Mouse (Mus musculus): ENCODE data around the gene Spata45.
A peak's percentile ranks its signal among the peaks of the same experiment; 100 is the strongest.

Spata45 gene

GRCm38 (mm10) chr1:191042106-191042505, 5.7 kb downstream of the Spata45 start:
- no peak for DNase-seq (ENCODE audit: low spot score)

- DNase-seq (ENCODE audit: low spot score) = no peak
Measured at GRCm38 (mm10) chr1:191042688-191043087, 6.2 kb downstream of the Spata45 start.

GRCm38 (mm10) chr1:191045264-191045663, 8.8 kb downstream of the Spata45 start:
- no peak for DNase-seq (ENCODE audit: low spot score)

- no peak for DNase-seq (ENCODE audit: low spot score)
Measured at GRCm38 (mm10) chr1:191046231-191046824, 9.9 kb downstream of the Spata45 start.

DNA sequence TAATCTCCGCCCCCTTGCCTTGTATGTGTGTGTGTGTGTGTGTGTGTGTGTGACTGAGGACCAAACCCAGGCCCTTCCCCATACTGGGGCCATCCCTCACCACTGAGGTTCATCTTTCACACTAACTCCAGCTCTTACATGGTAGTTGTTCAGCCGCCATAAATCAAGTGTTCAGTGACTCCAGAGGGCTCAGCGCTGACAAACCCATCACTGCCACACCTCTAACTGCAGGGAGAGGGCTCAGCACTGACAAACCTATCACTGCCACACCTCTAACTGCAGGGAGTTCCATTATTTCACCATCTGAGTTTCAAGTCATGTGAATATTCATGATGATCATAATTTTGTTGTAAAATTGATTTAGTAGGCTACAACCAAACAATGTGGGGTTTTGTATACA, 17.1 kb downstream of the Spata45 start:
- DNase-seq (ENCODE audit: low spot score) = no peak

DNA sequence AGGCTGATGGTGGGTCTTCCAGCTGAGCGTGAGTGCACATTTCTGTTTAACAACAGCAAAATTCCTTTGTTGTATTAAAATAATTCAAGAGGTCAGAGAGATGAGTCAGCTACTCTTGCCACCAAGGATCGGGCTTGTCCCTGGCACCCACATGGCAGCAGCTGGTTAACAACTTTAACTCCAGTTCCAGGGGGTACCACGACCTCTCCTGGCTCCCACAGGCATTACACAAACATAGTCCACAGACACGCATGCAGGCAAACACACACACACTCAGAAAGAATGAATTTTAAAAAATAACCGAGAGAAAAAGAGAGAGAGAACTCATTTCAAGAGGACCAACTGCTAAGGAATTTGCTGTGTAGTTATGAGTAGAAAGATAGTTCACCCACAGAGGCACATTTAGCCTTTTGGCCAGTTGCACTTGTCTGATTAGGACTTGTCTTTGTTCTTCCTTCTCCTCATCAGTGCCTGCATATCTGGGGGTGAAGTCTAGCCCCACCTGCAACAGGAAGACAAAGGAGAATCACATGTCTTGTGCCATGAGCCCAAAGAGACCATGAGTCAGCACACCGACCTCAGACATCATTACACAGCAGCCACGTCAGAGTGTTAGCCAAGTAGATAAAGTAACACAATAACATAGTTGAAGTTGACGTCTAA, 18.6 kb downstream of the Spata45 start:
- DNase-seq (ENCODE audit: low spot score) = no peak

DNA sequence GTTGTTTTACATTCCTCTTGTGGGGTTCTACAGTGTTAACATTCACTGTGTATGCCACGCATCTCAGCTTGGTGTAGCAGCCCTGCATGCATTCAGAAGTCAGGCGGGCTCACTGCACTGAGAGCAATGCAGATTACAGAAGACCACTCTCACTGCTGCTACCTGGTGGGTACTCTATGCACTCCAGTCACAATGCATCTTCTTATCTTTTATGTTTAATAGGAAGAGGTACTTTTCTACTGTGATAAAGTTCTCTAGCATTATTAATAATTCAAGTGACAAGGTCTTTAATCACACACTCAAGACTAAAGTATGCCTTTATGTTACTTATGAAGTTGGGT, 19.1 kb downstream of the Spata45 start:
- no peak for DNase-seq (ENCODE audit: low spot score)

DNA sequence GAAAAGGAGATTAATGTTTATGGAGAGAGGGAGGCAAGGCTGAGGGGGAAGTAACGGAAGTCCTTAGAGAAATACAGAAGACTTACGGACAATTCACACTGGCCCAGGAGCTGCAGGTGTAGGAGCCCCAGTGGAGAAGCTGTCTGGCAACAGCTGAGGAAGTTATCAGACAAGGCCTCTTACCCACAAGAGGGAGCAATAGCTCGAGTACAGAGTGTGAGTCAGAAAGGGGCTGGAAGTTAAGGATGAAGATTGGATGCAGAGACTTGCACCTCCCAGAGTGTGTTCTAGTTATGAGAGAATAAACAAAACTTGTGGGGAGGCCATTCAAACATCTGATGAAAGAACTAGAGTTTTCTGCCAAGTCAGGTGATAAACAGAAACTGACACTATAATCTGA, 21.0 kb downstream of the Spata45 start:
- DNase-seq (ENCODE audit: low spot score) = no peak

DNA sequence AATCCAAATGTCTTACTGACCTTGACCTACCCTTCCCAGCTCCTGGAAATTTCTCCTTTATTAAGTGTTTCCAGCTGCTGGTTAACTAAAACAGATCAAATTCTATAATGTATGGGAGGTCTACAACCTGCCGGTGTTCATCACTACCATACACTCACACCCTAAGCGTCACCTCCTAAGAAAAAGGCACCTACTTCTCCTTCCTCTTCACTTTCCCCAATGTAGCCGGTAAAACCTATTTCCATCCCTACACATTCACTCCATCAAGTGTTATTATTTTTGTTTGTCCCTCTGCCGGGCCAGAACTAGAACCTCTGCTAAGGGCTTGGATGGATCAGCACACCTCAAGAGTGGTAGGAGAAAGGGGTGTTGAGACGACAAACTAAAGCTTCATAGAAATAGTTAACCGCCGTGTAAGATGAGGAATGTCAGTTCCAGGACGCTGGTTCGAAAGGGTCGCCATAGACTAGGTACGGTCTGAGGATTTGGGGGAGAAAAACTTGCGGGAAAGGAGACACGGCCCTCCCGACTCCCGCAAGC, 25.9 kb downstream of the Spata45 start:
- DNase-seq (ENCODE audit: low spot score) = no peak

DNA sequence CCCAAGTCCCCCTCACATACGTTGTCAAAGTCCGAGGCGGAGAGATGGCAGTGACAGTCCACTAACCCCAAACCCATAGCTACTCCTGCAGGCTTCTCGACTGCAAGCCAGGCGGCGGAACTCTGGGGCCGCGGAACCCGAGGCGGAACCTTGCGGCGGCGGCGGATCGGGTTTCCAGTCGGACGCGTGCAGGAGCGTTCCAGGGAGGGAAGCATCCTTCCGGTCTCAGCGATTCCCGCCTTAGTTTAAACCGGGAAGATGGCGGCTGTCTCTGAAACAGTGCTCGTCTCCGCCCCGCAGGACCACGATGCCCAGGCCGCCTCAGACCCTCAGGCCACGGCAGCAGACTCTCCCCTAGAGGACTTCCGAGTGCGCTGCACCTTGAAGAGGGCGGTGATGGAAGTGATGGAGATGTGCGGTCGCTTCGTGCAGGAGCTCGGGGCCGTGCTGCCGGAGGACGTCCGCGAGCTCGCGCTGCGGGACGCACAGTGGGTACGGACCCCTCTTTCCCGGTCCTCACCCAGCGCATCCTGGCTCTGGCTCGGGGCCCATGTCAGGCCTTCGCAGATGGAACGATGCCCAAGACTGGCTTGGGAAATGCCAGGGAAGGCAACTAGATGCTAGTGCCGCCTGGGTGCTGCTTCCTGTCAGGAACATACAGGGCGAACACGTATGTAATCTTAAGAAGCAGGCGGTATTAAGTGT, 26.5 kb downstream of the Spata45 start, which contains the start of the genes Tatdn3 and Nsl1:
Gene Tatdn3 (minus strand): TSS at position 152 of the 705 bp plus-strand sequence.
Gene Nsl1 (plus strand): TSS at position 232 of the 705 bp plus-strand sequence.
- peak; percentile 94 for DNase-seq (ENCODE audit: low spot score)

- no peak for DNase-seq (ENCODE audit: low spot score)
Measured at GRCm38 (mm10) chr1:191063700-191064099, 27.3 kb downstream of the Spata45 start.

- DNase-seq (ENCODE audit: low spot score) = no peak
Measured at GRCm38 (mm10) chr1:191064535-191064934, 28.1 kb downstream of the Spata45 start.

GRCm38 (mm10) chr1:191065188-191065587, 28.7 kb downstream of the Spata45 start:
- DNase-seq (ENCODE audit: low spot score) = no peak

DNA sequence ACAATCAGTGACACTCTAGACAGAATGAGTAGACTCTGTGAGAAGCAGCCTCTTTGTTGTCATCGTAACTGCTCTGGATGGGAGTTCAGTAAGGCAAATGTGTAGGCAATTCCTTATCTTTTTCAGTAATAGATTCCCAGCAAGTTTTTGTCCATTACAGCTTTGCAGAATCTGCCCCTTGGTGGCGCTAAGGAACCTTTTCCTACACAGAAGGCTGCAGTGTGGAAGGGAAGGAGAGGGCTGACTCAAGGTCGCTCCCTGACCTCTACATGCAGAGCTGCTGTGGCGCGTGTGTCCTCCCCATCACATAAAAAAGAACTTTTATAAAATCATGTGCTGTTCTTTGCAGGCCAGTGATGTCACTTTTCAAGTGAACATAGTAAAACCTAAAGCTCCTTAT, 31.9 kb downstream of the Spata45 start:
- no peak for DNase-seq (ENCODE audit: low spot score)

DNA sequence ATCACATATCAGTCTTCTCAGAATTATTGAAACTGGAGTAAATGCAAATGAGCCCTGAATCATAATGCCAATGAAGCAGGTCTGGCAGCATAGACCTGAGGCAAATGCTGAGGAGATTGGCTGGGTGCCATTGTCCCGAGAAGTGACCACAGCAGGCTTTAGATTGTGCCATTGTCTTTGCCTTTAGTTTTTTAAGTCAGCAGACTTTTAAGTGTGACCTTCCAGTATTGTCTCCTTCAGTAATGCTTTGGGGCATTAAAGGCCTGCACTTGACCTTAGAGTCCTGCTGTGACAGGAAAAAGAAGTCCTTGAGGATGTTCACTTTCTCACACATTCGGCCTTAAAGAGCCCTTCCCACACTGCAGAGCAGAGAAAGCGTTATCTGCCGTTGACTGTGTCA, 33.8 kb downstream of the Spata45 start:
- no peak for DNase-seq (ENCODE audit: low spot score)

- no peak for DNase-seq (ENCODE audit: low spot score)
Measured at GRCm38 (mm10) chr1:191071613-191072012, 35.2 kb downstream of the Spata45 start.

DNA sequence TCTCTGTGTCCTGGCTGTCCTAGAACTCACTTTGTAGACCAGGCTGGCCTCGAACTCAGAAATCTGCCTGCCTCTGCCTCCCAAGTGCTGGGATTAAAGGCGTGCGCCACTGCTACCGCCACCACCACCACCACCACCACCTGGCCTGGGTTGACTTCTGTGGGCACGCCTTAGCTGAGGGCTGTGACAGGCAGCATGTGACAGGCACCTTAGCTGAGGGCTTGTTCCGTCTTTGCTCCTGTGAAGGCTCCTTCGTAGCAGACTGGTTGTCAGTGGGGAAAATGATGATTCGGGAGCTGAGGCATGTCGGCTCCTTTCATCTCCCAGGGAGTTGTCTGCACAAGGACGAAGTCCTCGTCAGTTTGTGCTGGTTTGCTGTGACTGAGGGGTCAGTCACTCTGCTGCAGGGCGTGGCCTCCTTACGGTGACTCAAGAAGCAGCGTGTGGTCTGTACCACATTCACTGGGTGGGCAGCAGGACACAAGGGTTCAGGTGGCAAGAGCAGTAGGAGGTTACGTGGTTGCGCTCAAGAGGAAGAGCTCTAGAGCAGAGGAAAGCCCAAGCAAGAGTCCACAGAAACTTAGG, 36.0 kb downstream of the Spata45 start:
- no peak for DNase-seq (ENCODE audit: low spot score)

DNA sequence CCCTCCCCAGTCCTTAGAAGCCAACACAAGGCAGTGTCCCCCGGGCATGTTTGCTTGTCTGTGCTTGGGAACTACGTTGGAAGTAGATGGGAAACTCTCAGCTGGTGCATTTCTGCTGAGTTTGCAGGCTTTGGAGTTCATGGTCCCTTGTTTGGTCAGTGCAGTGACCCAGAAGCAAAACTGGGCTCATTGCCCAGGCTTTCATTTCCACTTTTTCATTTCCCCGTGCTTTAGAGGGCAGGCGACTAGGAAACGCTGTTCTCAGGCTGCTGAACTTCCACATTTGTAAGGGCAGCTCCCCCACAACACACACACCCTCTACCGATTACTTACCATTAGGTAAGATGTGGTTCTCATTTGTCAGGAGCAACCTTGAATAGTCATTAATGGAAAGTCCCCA, 36.6 kb downstream of the Spata45 start:
- no peak for DNase-seq (ENCODE audit: low spot score)

DNA sequence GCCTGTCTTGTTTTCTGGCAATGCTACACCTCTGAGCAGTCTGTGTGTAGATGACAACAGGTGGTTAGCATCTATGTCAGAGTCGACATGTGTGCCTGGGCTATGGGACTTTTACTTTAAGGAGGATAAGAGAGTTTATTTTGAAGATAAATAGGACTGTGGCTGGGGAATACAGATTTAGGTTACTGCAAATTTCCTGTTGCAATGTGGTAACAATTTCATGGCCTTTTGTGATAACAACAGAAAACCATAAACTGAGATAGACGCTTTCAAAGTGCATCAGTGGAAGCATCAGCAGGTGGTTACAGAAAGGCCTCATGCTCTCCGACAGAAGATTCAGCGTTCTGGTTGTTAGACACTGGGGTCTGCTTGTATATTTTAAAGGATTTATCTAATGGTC, 37.0 kb downstream of the Spata45 start:
- no peak for DNase-seq (ENCODE audit: low spot score)

- no peak for DNase-seq (ENCODE audit: low spot score)
Measured at GRCm38 (mm10) chr1:191075199-191075883, 38.9 kb downstream of the Spata45 start.

DNA sequence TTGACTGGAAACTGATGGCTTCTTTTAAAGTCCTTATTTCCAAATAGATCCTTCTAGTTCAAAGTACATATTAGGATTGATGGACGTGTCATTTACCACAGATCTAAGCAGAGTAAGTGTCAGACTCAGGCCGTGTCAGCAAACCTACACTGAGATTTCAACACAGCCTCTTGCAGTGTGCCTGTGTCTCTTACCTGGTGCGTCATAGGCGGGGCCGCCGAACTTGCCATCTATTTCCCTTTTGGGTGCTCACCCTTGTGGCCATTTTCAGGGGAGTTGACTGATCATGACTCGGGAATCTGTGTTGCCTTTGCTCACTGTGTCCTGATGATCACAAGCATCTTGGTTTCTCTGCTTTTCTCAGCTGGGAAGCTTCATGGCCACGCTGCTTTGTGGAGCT, 46.8 kb downstream of the Spata45 start:
- DNase-seq (ENCODE audit: low spot score) = no peak

DNA sequence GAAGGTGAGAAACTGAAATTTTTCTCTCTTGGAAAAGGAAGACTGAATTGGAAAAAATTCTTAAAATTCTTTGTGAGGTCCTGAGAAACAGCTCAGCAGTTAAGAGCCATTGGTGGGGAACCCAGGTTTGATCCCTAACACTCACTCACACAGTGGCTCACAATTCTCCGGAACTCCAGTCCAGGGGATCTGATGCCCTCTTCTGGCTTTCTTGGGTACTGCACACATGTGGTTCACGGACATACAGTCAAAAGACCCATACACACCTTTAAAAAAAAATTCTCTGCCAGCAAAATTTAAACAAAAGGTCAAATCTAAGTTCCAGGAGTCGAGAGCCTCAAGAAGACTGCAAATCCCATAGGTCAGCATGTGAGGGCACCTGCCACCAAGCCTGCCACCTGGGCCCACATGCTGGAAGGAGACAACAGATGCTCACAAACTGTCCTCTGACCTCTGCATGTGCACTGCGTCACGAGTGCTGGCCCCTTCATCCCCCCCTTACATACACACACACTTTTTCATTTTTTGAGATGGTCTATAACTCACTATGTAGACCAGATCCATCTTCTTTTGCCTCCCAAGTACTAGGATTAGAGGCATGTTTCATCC, 48.6 kb downstream of the Spata45 start:
- no peak for DNase-seq (ENCODE audit: low spot score)

All from ovary, postnatal 10 days (tissue).